Mouse (Mus musculus) spleen, postnatal 10 days (tissue): ENCODE measurements around the gene Rdh8.
"Not testable (repeated sequence)": the region's sequence is repeated elsewhere in the genome, so short reads cannot be mapped to it uniquely, and the experiment has no call there.

ENCODE experiments used
- DNase-seq, 2 experiments: peaks; one replicate each; pipeline ENCODE4 v3.0.0; 2021 to 2022; ENCODE audit warnings: low spot score in 2 of 2

The Rdh8 gene

DNA sequence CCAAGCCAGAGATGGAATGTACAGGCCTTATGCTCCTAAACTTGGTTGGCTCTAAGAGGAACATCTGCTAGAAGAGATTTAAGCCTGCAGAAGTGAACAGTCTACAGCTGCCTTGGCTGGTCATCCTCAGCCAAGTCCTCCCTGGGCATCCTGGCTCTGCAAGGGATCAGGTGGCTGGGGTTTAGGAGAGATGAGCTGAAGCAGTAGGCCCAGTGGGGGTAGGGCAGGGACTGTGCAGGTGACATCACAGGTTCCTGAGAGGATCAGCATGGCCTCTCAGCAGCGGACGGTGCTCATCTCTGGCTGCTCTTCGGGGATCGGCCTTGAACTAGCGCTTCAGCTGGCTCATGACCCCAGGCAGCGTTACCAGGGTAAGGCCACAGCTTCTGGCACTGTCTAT lies at the start of gene Rdh8:
Rdh8 (plus strand) TSS at position 268 of the 400 bp plus-strand sequence.
- no peak for DNase-seq

DNA sequence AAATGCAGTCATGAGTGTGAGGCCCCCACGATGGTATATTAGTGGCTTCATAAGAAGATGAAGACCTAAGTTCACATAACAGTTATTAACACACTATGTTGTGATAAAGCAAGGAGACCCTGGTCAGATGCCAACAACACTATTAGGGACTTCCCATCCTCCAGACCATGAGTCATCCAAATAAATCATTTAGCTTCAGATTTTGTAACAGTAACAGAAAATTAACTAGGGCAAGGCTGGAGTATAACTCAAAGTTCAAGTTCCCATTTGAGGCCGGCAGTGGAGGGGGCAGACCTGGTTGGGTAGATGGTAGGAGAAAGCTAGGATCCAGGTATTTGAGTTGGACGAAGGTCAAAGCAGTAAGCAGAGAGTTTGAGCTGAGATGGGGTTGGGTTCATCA lies 37.0 kb upstream of the Rdh8 start:
- DNase-seq = no peak

DNA sequence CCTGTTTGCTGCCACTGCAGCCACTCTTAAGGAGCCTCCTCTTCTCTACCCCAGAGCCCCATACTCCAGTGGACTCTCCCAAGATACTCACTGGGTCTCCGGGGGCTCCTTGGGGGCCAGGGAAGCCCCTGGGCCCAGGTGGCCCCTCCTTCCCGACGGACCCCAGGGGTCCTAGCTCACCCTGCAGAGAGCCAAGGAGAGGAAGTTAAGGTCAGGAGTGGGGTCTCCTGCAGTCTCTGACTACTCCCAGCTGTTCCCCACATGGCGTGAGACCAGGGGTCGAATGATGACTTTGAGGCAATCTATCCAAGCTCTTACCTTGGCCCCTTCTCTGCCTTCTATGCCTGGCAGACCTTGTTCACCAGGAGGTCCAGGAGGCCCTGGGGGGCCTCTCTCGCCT lies 33.2 kb upstream of the Rdh8 start:
- DNase-seq = no peak

DNA sequence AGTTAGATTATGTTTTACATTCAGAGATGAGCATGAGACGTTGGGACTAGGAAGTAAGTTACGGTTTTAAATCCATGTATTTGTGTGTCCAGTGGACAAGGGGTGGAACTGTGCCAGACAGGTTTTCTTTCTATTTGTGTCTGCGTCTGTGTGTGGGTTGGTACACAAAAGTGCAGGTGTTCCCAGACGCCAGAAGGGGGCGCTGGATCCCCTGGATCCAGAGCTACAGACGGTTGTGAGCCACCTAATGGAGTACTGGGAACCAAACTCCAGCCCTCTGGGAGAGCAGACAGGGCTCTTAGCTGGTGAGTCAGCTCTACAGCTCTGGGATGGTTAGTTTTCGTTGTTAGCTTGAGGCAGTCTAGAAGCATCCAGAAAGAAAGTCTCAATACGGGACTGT lies 30.3 kb upstream of the Rdh8 start:
- DNase-seq = no peak

DNA sequence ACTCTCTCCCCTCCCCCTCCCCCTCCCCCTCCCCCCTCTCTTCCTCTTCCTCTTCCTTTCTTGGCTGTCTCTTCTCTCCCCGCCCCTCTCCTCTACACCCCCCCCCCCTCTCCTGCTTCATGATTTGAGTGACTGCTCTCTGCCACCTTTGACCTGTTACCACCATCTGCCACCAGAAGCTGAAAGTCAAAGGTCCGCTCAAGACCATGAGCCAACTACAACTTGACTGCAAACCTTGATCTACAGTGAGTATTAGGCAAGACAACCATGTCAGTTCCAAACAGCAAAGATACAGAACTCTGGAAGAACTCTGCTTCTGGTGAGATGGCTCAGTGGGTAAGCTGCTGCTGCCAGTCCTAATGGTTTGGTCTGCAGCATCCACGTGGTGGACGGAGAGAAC lies 28.7 kb upstream of the Rdh8 start:
- DNase-seq = no peak

DNA sequence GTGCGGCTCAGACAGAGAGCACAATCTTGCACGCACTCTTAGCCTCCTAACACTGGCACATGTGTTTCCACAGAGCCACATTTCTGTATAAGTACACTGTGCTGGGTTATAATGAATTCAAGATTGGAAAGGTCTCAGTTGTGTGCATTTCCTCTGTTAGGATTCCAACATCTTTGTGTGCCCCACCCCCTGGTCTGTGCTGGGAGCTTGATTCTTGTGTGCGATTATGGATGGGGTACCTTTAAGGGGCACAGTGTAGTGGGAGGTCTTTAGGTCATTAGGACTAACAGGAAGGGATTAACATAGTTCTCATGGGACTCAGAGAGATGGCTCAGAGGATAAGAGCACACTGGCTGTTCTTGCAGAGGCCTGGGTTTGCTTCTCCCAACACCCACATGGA lies 28.0 kb upstream of the Rdh8 start:
- DNase-seq = no peak

DNA sequence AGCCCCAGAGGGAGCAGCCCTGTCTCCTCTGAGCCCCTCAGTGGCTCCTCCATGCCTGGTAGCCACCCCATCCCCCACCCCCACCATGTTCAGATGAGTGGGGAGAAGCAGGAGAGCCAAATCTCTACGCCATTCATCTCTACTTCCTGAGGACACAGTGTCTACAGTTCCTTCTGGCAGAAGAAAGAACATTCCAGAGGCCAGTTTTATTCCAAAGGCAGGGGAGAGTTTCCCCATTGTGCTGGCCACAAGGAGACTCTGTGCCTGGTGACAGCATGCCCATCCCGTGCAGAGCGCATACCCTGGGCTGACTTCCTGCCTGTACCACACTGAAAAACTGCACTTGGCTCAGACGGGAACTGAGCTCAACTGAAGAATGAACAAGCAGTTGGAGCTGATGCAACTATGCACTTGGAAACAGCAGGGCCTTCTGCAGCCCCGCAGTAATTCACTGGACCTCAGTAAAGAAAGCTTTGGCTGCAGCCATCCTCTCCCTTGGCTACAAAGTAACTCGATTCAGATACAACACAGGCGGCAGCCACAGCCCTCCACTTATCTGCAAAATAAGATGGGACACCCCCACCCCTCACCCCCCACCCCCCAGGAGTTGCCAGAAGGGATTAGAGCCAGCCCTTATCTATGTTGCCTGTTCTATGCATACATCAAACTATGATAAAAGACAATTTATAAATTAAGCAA lies 24.0 kb upstream of the Rdh8 start:
- DNase-seq = no peak

DNA sequence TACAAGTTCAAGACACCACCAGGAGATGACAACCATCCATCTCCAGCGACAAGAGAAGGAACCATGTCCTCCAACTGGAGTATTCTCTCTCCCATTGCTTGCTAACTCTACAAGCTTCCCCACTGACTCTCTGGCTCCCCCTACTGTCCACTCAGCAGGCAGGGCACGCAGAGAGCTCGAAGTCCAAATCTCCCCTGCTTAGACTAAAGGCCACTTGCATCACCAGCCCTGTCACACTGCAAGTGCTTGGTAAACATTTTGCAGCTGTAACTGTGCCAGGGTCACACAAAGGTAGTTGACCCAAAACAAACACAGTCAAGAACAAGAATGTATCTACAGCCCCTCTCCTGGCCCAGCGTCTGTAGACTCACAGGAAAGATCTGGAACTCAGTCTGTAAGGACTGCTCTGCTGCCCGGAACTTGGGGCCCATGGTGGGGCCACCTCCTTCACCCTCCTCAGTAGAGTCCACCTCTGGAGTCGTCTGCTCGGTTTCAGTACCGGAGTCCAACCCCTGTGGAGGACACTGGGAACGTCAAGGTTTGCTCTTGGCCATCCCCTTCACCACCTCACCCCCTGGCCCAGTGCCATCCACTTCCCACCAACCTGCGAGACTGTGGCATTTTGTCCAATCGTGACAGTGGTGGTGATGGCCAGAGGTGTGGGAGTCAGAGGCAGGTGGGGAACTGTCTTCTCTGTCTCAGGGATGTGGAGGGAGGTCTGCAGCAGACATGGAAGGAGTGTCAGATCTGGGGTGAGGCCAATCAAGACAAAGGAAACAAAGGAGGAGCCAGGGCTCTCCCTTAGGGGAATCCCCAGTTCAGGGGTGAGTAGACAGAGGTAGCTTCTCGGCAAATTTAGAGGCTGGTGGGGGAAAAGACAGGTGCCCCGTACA lies 13.8 kb upstream of the Rdh8 start:
- DNase-seq = peak; percentile 35 to 63

DNA sequence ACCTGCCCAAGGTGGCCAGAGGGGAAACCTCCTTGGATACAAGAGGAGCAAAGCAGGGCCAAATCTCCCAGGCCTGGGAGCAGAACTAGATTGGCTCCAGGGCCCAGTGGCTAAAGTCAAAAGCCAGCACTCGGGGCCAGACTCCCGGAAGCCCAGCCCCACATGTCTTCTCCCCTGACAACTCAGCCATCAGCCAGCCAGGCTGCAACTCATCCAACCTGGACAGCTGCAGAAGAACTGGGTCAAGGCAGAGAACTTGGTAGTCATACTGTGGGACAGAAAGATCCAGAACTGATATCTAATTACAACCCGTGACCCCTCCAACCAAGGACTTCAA lies 13.2 kb upstream of the Rdh8 start:
- no peak for DNase-seq

DNA sequence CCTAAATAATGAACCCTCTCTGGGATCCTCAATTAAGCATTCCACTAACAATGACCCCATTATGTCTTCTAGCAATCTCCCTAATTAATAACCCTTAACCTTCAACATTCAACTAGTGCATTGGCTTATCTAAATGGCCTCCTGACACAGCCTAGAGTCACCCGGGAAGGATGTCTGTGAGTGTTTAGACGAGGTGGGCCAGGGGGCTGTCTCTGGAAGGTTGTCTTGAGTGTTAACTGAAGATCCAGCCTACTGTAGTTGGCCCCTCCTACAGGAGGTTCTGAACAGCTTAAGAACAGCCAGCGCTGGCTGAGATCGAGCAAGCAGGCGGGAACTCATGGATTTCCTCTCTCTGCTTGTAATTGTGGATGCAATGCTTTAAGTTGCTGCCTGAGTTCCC lies 12.6 kb upstream of the Rdh8 start:
- DNase-seq = no peak

DNA sequence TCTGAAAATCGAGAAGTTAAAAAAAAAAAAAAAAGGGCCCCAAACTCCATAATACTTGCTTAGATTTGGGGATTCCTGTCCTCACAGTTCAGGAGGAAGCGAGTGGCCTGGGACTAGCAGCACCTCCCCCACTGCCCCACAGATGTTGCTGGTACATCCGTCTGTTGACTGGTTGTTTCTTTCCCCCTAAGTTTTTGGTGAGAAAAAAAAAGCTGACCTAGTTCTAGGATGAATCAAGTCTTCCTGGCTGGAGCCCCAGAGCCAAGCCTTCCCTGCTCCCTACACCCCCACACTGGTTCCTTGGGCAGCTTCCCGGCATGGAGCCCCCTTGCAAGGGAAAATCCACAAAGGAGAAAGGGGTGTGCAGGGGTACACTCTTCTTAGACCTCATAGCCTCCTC lies 8.0 kb upstream of the Rdh8 start:
- no peak for DNase-seq

DNA sequence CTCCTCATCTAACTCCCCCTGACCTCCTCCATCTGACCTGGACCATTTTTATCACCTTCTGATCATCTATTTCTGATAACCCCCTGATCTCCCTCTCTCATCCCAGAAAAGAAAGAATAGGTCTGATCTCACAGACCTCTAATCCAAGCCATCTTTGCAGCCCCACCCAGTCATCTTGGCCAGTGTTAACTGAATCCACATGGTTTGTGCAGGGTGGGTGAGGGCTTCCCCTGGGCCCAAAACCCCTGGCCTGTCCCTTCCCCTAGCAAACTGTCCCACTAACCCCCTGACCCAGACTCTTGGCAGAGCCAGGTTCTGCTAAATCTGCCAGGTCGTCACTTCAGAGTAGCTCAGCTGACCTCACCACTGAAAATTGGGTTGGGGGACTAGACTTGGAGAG lies 7.5 kb upstream of the Rdh8 start:
- DNase-seq = no peak

DNA sequence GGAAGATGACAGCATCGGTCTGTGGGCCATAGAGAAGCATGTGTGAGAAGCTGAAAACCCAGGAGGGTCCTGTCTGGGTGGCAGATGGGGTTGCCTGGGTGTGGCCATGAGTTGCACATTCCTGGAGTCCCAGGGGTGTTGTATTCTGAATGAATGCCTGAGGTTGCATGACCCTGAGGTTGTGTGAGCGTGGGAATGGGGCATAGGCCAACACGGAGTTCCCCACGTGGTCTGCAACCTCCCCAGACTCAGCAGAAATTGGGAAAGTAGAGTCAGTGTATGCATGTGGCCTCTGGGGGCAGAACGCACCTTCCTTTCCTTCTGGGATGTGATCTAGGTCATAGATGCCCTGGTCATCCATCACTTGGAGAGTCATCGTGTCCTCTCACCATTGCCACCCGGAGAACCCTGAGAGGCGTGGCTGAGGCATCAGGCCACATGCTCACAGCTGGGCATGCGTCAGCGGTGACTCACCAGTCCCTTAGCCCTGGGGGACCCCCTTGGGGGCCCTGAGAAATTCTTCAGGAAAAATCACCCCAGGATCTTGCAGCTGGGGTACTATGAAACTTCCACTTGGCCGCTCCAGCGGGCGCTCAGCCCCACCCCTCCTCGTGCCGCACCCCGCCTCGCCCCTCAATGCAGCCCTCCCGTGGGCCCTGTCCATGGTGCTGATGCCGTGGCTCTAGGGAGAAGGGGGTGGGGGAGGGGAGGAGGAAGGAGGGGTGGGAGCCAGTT lies 5.6 kb upstream of the Rdh8 start:
- peak in 1 of 2 experiments; percentile 51 for DNase-seq

DNA sequence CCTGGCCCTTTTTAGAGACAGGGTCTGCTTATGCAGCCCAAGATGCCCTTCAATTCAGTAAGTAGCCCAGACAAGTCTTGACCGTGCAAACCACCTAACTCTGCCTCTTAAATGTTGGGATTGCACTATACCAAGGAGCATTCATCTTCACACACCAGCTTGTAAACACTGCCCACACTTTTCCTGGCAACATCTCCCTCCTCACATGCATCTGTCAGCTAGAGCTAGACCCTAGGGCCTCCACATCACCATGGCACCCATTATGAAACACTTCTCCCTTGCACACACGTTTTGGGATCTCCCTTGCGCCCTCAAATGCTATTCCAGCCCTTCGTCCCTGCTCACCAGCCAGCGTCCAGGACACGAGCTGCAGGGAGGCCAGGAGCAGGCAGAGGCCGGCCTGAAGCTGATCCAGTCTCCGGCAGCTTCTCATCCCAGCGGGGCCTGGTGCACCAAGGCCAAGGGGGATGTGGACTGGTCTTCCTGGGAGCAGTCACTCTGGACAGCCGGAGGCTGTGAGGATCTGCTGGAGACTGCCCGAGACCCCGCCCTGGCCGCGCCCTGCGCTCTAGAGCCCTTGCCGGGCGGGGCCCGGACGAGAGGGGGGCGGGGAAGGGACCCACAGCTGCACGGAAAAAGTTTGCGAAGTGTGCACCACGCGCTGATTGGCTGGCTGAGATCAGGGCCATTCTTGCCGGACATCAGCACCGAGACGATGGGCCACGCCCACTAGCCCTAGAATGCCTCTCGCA lies 3.6 kb upstream of the Rdh8 start, which contains the start of gene Col5a3:
Col5a3 (minus strand) TSS at position 547 of the 752 bp plus-strand sequence.
- DNase-seq = peak in 1 of 2 experiments; percentile 34

DNA sequence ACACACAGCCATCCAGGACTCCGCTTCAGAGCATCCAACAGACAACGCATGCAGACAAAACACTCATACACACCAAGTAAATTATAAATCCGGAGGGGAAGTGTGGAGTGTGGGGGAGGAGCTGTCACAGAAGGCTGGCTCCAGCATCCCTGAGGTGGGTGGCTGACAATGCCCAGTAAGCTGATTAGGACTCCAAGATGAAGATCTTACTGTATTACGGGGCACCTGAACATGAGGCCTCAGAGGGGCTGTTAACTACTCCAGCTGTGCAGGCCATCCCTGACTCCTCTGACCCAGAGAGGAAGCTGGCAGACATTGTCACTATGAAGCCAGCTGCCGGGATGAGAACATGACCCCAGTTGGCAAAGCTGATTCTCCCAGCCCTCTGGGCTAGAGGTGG lies 1.7 kb downstream of the Rdh8 start:
- no peak for DNase-seq

DNA sequence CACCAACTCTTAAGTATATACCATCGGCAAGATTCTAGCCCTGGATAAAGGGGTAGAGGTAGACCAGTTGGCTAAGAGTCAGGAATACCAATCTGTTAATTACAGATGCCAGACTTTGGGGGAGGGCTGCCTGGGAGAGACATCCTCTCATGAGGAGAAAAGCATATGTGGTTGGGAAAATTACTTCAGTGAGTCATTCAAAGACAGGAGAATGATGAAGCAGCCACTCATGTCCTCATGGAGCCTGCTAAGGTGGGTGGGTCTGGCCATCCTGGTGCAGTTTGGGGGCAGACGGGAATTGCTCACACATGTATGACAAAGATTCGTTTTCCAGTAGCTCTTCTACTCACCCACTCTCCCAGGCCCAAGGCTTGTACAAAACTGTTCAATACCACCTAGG lies 4.5 kb downstream of the Rdh8 start:
- no peak for DNase-seq

DNA sequence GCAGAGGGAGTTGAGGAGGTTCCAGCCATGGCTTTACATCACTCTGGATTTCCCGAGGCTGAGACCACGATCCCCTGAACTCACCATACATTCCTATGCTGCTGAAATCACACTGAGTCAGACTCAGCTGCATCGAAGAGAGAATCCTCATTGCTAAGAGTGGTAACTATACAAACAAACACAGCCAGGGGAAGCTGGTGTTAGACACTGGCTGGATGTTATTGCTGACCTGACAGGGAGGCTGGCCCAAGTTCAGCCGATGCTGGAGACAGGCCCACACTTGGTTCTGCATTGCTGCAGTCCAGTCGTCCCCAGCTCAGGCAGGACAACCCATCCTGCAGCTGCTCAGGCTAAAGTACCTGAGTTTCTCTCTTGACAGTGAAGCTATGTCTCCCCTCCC lies 7.5 kb downstream of the Rdh8 start:
- no peak for DNase-seq

DNA sequence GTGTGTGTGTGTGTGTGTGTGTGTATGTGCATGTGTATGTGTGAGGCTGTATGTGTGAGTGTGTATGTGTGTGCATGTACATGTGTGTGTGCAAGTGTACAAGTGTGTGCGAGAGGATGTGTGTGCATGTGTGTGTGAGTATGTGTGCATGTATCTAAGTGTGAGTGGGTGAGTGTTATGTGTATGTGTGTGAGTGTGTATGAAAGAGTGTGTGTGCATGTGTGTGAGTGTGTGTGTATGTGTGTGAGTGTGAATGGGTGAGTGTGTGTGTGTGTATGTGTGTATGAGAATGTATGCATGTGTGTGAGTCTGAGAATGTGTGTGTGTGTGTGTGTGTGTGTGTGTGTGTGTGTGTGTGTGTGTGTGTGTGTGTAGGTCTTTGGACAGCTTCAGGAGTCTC lies 9.8 kb downstream of the Rdh8 start:
- DNase-seq = no peak

DNA sequence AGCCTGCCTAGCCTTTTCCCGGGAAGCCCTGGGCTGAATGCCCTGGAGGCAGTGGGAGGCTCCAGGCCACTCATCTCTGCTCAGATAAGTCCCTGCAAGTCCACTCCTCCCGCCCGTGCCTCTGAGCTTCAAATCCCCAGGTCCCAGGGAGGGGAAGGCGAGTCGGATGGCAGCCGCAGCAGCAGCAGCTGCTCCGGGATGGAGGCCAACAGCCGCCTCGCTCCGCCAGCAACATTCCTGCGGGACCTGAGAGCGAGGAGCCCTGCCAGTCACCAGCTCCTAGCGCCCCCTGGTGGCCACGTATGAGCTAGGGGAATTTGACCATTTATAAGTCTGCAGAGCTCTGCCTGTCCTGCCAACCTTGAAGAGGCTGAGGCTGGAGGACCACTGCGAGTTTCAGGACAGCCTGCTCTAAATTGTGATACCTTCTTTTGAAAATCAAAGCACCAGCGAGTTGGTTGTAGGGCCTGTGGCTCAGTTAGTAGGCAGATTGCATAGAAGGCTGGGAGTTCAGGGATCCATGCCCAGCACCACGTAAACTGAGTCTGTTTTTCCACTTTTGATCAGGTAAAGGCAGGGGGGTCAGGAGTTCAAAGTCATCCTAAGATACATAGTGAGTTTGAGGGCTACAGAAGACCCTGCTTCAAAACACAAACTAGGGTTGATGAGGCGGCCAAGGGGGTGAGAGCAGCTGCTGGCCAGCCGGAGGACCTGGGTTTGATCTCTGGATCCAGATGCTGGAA lies 12.8 kb downstream of the Rdh8 start:
- peak; percentile 72 to 86 for DNase-seq

DNA sequence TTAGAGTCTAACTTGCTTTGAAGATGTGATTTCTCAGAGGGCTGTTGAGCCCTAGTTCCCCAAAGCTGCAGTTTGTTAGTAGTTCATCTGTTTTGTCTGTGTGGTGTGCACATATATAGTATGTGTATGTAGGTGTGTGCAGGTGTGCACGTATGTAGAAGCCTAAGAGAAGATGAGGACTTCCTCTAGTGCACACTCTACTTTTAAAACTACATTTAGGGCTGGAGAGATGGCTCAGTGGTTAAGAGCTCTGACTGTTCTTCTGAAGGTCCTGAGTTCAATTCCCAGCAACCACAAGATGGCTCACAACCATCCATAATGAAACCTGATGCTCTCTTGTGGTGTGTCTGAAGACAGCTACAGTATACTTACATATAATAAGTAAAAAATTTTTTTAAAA lies 16.6 kb downstream of the Rdh8 start:
- no peak for DNase-seq

DNA sequence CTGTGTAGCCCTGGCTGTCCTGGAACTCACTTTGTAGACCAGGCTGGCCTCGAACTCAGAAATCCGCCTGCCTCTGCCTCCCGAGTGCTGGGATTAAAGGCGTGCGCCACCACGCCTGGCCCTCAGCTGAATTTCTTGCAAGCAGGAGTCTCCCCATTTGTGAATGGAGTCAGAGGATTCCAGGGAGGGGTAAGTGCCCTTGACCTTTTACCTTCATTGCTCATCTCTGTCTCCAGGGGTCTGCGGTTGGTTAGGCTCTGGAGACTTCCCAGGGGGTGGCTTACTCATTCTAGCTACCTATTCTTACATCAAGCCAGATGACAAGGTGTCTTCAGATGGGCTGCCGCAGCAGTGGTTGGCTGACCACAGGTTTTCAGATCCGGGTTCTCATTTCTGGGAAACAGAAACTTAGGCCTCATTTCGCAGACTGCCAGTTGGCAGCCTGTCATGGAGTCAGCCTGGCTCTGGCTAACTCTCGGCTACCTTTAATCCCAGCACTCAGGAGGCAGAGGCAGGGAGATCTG lies 17.2 kb downstream of the Rdh8 start:
- DNase-seq = not testable (repeated sequence)
